Mouse (Mus musculus) forebrain, embryonic 15.5 days (tissue): ENCODE data around the gene Yif1b. TPM values are rescaled to one million over a fixed set of nuclear protein-coding genes. Genes with fewer than 3 reads are reported as not detected.

ENCODE experiments used
- ATAC-seq: fragments of 200-750 bp; cut with Nextera tagmentation; replicated peaks from 2 replicates; pipeline ENCODE4 v1.8.0; 2017; ENCODE audit warnings: mild to moderate bottlenecking, moderate TSS enrichment, moderate library complexity
- H3K27ac ChIP-seq: fragments of 300-500 bp; sonication (generic); replicated peaks from 2 replicates; pipeline ENCODE4 v1.5.1; 2015; ENCODE audit warnings: mild to moderate bottlenecking, inconsistent platforms
- H3K27me3 ChIP-seq: fragments of 300-500 bp; sonication (generic); 2 replicates; pipeline ENCODE4 v1.6.1; 2015; ENCODE audit warnings: inconsistent platforms
- H3K36me3 ChIP-seq: fragments of 300-500 bp; sonication (generic); 2 replicates; pipeline ENCODE4 v1.6.1; 2015; ENCODE audit warnings: mild to moderate bottlenecking, inconsistent platforms
- H3K4me1 ChIP-seq: fragments of 300-500 bp; sonication (generic); 2 replicates; pipeline ENCODE4 v1.6.1; 2015; ENCODE audit warnings: inconsistent platforms
- H3K4me2 ChIP-seq: fragments of 300-500 bp; sonication (generic); replicated peaks from 2 replicates; pipeline ENCODE4 v1.6.1; 2015; ENCODE audit warnings: mild to moderate bottlenecking, inconsistent platforms
- H3K4me3 ChIP-seq: fragments of 300-500 bp; sonication (generic); 2 replicates; pipeline ENCODE4 v1.5.1; 2015; ENCODE audit warnings: mild to moderate bottlenecking, inconsistent platforms
- H3K9ac ChIP-seq: fragments of 300-500 bp; sonication (generic); replicated peaks from 2 replicates; pipeline ENCODE4 v1.6.1; 2015; ENCODE audit warnings: mild to moderate bottlenecking, inconsistent platforms
- H3K9me3 ChIP-seq: fragments of 300-500 bp; sonication (generic); 2 replicates; pipeline ENCODE4 v1.6.1; 2016; ENCODE audit warnings: inconsistent platforms
- WGBS: fragments of 180-500 bp; shearing (Covaris S2); methylation state at CpG from one replicate; pipeline ENCODE4 v1.1.7; 2015; ENCODE audit warnings: mixed read lengths; 5-methylcytosine and 5-hydroxymethylcytosine counted together
- polyA plus RNA-seq: library from polyadenylated mRNA; unstranded; fragments of >200 nt; fragmentation: Nextera tagmentation; extraction: Ambion mirVana; gene quantifications from 2 replicates; pipeline ENCODE4 v1.2.1, GENCODE M21; 2015

Gene Yif1b
- polyA plus RNA-seq, 1 experiment from 2014 or later, result 76.2 TPM

GRCm38 (mm10) chr7:29246619-29247313 lies 8.6 kb downstream of the Yif1b start:
- Histone ChIP-seq H3K4me2 (no peak overlapping the region), H3K4me1 (no peaks in the 10 kb centered on the region), H3K9ac (no peak overlapping the region), H3K27ac (no peak overlapping the region), H3K36me3 (0 out of 2 replicates have a peak, but pooled peaks cover 4% of the 10 kb centered on the region), H3K27me3 (peaks cover 11% of the 10 kb centered on the region), H3K4me3 (no peak overlapping the region), H3K9me3 (no peaks in the 10 kb centered on the region)
- 89% methylated on average over 21 of the region's 21 CpGs for WGBS
- no peak for ATAC-seq

- ATAC-seq, result no peak
- Histone ChIP-seq H3K27ac (no peak overlapping the region), H3K9me3 (no peaks in the 10 kb centered on the region), H3K9ac (no peak overlapping the region), H3K4me1 (no peaks in the 10 kb centered on the region), H3K4me2 (peak overlapping the region; percentile 23; the same call in 1 of the 2 replicates), H3K4me3 (0 out of 2 replicates have a peak overlapping the region, but pooled peaks have one; percentile 7), H3K36me3 (0 out of 2 replicates have a peak, but pooled peaks cover 4% of the 10 kb centered on the region), H3K27me3 (peaks cover 11% of the 10 kb centered on the region)
- 28% methylated on average over 16 of the region's 16 CpGs for WGBS
These were observed 9.2 kb downstream of the Yif1b start for GRCm38 (mm10) chr7:29247314-29247700.

- no peak overlapping the region for H3K9ac ChIP-seq
- peaks cover 11% of the 10 kb centered on the region for H3K27me3 ChIP-seq
- WGBS, result 16% methylated on average over 19 of the region's 19 CpGs
- no peaks in the 10 kb centered on the region for H3K9me3 ChIP-seq
- no peak overlapping the region for H3K27ac ChIP-seq
- 0 out of 2 replicates have a peak overlapping the region, but pooled peaks have one; percentile 7 for H3K4me3 ChIP-seq
- H3K4me1 ChIP-seq, result no peaks in the 10 kb centered on the region
- H3K36me3 ChIP-seq, result 0 out of 2 replicates have a peak, but pooled peaks cover 4% of the 10 kb centered on the region
- ATAC-seq, result no peak
- peak overlapping the region; percentile 23 for H3K4me2 ChIP-seq
These were observed 9.6 kb downstream of the Yif1b start for GRCm38 (mm10) chr7:29247706-29248105.

- Histone ChIP-seq H3K9me3 (no peaks in the 10 kb centered on the region), H3K27me3 (peaks cover 11% of the 10 kb centered on the region), H3K4me2 (peak within 1 kb of the TSS; percentile 23), H3K9ac (no peak within 1 kb of the TSS), H3K4me1 (no peaks in the 10 kb centered on the region), H3K27ac (no peak within 1 kb of the TSS), H3K4me3 (0 out of 2 replicates have a peak within 1 kb of the TSS, but pooled peaks have one; percentile 7), H3K36me3 (0 out of 2 replicates have a peak, but pooled peaks cover 4% of the 10 kb centered on the region)
- WGBS, result 18% methylated on average over 20 of the region's 20 CpGs
- ATAC-seq, result no peak
These were observed 10.2 kb downstream of the Yif1b start, which contains the start of gene 2200002D01Rik for GRCm38 (mm10) chr7:29248261-29248841. 2200002D01Rik (minus strand) TSS chr7:29248466.

- Histone ChIP-seq H3K4me3 (no peak overlapping the region), H3K27ac (no peak overlapping the region), H3K27me3 (peaks cover 11% of the 10 kb centered on the region), H3K4me1 (no peaks in the 10 kb centered on the region), H3K4me2 (no peak overlapping the region), H3K9ac (no peak overlapping the region), H3K36me3 (no peaks in the 10 kb centered on the region), H3K9me3 (no peaks in the 10 kb centered on the region)
- ATAC-seq, result no peak
- WGBS, result 89% methylated on average over 3 of the region's 3 CpGs
These were observed 13.0 kb downstream of the Yif1b start for GRCm38 (mm10) chr7:29251166-29251565.

- H3K4me3 ChIP-seq, result no peak overlapping the region
- no peak overlapping the region for H3K4me2 ChIP-seq
- no peaks in the 10 kb centered on the region for H3K9me3 ChIP-seq
- H3K27me3 ChIP-seq, result no peaks in the 10 kb centered on the region
- no peak overlapping the region for H3K27ac ChIP-seq
- 57% methylated on average over 5 of the region's 5 CpGs for WGBS
- ATAC-seq, result no peak
- H3K36me3 ChIP-seq, result no peaks in the 10 kb centered on the region
- H3K9ac ChIP-seq, result no peak overlapping the region
- H3K4me1 ChIP-seq, result no peaks in the 10 kb centered on the region
These were observed 15.7 kb downstream of the Yif1b start for GRCm38 (mm10) chr7:29253842-29254241.

- Histone ChIP-seq H3K9ac (no peak overlapping the region), H3K4me1 (peaks cover 6% of the 10 kb centered on the region), H3K4me2 (no peak overlapping the region), H3K9me3 (no peaks in the 10 kb centered on the region), H3K27ac (no peak overlapping the region), H3K4me3 (no peak overlapping the region), H3K27me3 (no peaks in the 10 kb centered on the region), H3K36me3 (no peaks in the 10 kb centered on the region)
- 88% methylated on average over 4 of the region's 4 CpGs for WGBS
- no peak for ATAC-seq
These were observed 17.7 kb downstream of the Yif1b start for GRCm38 (mm10) chr7:29255875-29256274.

- H3K4me1 ChIP-seq, result peaks cover 6% of the 10 kb centered on the region
- no peaks in the 10 kb centered on the region for H3K9me3 ChIP-seq
- no peaks in the 10 kb centered on the region for H3K36me3 ChIP-seq
- no peak for ATAC-seq
- no peak overlapping the region for H3K27ac ChIP-seq
- no peak overlapping the region for H3K9ac ChIP-seq
- H3K4me3 ChIP-seq, result no peak overlapping the region
- no peak overlapping the region for H3K4me2 ChIP-seq
- no peaks in the 10 kb centered on the region for H3K27me3 ChIP-seq
- 95% methylated on average over 1 of the region's 1 CpGs for WGBS
These were observed 19.2 kb downstream of the Yif1b start for GRCm38 (mm10) chr7:29257368-29257767.

GRCm38 (mm10) chr7:29259781-29260730 lies 21.9 kb downstream of the Yif1b start:
- 0 out of 2 replicates have a peak overlapping the region, but pooled peaks have one; percentile 17 for H3K27ac ChIP-seq
- ATAC-seq, result 0 out of 2 replicates have a peak, but pooled peaks have one; percentile 43
- H3K4me3 ChIP-seq, result no peak overlapping the region
- peaks cover 6% of the 10 kb centered on the region for H3K4me1 ChIP-seq
- no peaks in the 10 kb centered on the region for H3K36me3 ChIP-seq
- no peak overlapping the region for H3K4me2 ChIP-seq
- H3K9ac ChIP-seq, result no peak overlapping the region
- H3K27me3 ChIP-seq, result no peaks in the 10 kb centered on the region
- no peaks in the 10 kb centered on the region for H3K9me3 ChIP-seq
- 65% methylated on average over 10 of the region's 10 CpGs for WGBS

- H3K4me1 ChIP-seq, result peaks cover 6% of the 10 kb centered on the region
- H3K4me3 ChIP-seq, result no peak overlapping the region
- no peak overlapping the region for H3K27ac ChIP-seq
- WGBS, result 82% methylated on average over 6 of the region's 6 CpGs
- no peaks in the 10 kb centered on the region for H3K9me3 ChIP-seq
- no peak overlapping the region for H3K4me2 ChIP-seq
- H3K36me3 ChIP-seq, result no peaks in the 10 kb centered on the region
- ATAC-seq, result no peak
- no peaks in the 10 kb centered on the region for H3K27me3 ChIP-seq
- H3K9ac ChIP-seq, result no peak overlapping the region
These were observed 24.0 kb downstream of the Yif1b start for GRCm38 (mm10) chr7:29262151-29262550.

- WGBS, result 90% methylated on average over 3 of the region's 3 CpGs
- Histone ChIP-seq H3K36me3 (no peaks in the 10 kb centered on the region), H3K27ac (no peak overlapping the region), H3K4me2 (no peak overlapping the region), H3K4me1 (peaks cover 6% of the 10 kb centered on the region), H3K9me3 (no peaks in the 10 kb centered on the region), H3K9ac (no peak overlapping the region), H3K27me3 (no peaks in the 10 kb centered on the region), H3K4me3 (no peak overlapping the region)
- ATAC-seq, result no peak
These were observed 25.7 kb downstream of the Yif1b start for GRCm38 (mm10) chr7:29263831-29264230.
